In genomic region chr14:56021305-56021704, GRCm38 (mm10) we compare ENCODE assay signal across 17 mouse cellular contexts. TPM values are rescaled to one million over a fixed set of nuclear protein-coding genes. Genes with fewer than 3 reads are reported as not detected.
"Had no signal": no experiment of that assay in that cellular context is flagged by ENCODE, and none has a peak within 500 bp of the region (broad histone marks: within the 10 kb centered on the region; RNA-seq: fewer than 3 reads in every experiment).

No protein-coding gene starts in this region.

RNA-seq across cellular contexts. Expression of gene Mcpt1, which starts 3.5 kb away (rescaled TPM):
- total RNA-seq: layer of hippocampus, adult 8-10 months; layer of hippocampus, postnatal 10 days; layer of hippocampus, postnatal 36 days; left cerebral cortex, adult 2 months; left cerebral cortex, postnatal 10 days; left cerebral cortex, postnatal 36 days had no signal
- polyA plus RNA-seq: kidney, embryonic 15.5 days; limb, embryonic 11.5 days; lung, embryonic 15.5 days; midbrain, embryonic 12.5 days; midbrain, embryonic 15.5 days; neural tube, embryonic 12.5 days; neural tube, embryonic 15.5 days; stomach, postnatal 0 days had no signal

RNA-seq across cellular contexts. Expression of gene Mcpt9, which starts 9.0 kb away (rescaled TPM):
- total RNA-seq: layer of hippocampus, adult 8-10 months; layer of hippocampus, postnatal 10 days; layer of hippocampus, postnatal 36 days; left cerebral cortex, adult 2 months; left cerebral cortex, postnatal 10 days; left cerebral cortex, postnatal 36 days had no signal
- polyA plus RNA-seq: intestine, embryonic 15.5 days; kidney, embryonic 15.5 days; limb, embryonic 11.5 days; limb, embryonic 14.5 days; lung, embryonic 15.5 days; midbrain, embryonic 12.5 days; midbrain, embryonic 15.5 days; neural tube, embryonic 12.5 days; neural tube, embryonic 15.5 days; stomach, postnatal 0 days; thymus, adult 2 months had no signal

RNA-seq across cellular contexts. Expression of gene Mcpt2, which starts 20.5 kb away (rescaled TPM):
- total RNA-seq: layer of hippocampus, adult 8-10 months; layer of hippocampus, postnatal 10 days; layer of hippocampus, postnatal 36 days; left cerebral cortex, adult 2 months; left cerebral cortex, postnatal 10 days; left cerebral cortex, postnatal 36 days had no signal
- polyA plus RNA-seq: kidney, embryonic 15.5 days; limb, embryonic 11.5 days; lung, embryonic 15.5 days; midbrain, embryonic 12.5 days; midbrain, embryonic 15.5 days; neural tube, embryonic 12.5 days; neural tube, embryonic 15.5 days had no signal

RNA-seq across cellular contexts. Expression of gene Mcpt4, which starts 40.8 kb away (rescaled TPM):
- total RNA-seq: layer of hippocampus, postnatal 10 days; left cerebral cortex, adult 2 months; left cerebral cortex, postnatal 10 days; left cerebral cortex, postnatal 36 days had no signal
- polyA plus RNA-seq: kidney, embryonic 15.5 days; limb, embryonic 11.5 days; midbrain, embryonic 12.5 days; neural tube, embryonic 12.5 days had no signal
